Mouse (Mus musculus): ENCODE measurements around the gene Efcab6.

Efcab6 gene

GRCm38 (mm10) chr15:83877155-83877866 is 187.9 kb downstream of the Efcab6 start:
- no peak for DNase-seq

DNA sequence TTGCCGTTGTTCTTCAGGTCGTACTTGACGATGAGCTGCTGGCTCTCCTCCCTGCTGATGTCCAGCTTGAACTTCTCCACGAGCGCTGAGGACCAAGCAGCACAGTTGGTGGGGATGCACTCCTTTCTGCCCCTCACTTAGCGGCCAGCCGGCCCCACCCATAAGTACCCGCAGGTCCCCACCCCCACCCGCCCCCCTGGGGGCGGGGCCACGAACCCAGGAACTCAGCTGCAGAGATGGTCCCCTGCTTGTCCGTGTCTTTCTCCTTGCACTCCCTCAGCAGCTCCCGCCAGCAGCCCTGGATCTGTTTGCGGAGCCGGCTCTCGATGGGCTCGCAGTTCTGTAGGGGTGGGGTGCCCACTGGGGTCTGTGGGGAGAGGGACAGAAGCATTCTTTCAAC is 194.2 kb downstream of the Efcab6 start:
- no peak for DNase-seq

- DNase-seq: no peak
These were observed 199.6 kb downstream of the Efcab6 start for GRCm38 (mm10) chr15:83865626-83866025.

- DNase-seq: peak; percentile 70 to 75
These were observed 208.1 kb downstream of the Efcab6 start for GRCm38 (mm10) chr15:83857129-83857528.

GRCm38 (mm10) chr15:83853400-83853811 is 211.8 kb downstream of the Efcab6 start:
- no peak for DNase-seq

DNA sequence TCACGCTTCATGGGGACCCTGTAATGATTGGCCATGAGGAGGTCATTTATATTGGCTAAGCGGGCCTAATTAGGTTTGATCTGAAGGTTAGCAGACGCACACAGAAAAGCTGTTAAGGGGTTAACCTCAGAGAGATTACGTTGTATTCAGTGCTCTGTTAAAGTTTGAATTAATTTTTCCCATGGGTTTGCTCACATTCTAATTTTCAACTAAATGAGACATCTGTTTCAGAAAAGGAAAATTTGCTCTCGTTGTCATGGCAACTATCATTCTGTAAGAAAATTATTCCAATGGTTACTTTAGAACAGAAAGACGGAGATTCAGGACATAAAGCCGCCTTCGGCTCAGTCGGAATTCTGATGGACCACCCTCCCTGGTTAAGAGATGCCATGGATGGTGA is 217.0 kb downstream of the Efcab6 start:
- no peak for DNase-seq

GRCm38 (mm10) chr15:83847512-83847911 is 217.7 kb downstream of the Efcab6 start:
- no peak for DNase-seq

DNA sequence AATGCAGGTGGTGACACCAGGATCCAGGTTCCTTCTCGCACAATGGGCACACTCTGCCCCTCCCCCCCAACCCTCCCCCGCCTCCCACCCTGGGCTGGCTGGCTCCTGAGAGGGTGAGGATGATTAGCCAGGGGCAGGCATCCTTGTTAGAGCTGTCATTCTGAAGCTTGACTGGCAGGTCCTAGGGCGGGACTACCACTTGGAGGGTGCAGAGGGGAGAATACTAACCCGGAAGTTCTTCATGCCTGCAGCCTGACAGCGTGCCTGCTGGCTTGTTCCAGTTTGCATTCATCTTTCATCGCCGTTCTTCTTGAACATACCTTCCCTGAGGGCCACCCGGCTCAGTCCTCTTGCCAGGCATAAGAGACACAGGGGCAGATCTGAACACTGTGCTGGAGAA is 218.6 kb downstream of the Efcab6 start:
- no peak for DNase-seq

GRCm38 (mm10) chr15:83845734-83846133 is 219.4 kb downstream of the Efcab6 start:
- no peak for DNase-seq

- DNase-seq: no peak
These were observed 222.0 kb downstream of the Efcab6 start for GRCm38 (mm10) chr15:83842915-83843789.

GRCm38 (mm10) chr15:83842419-83842818 is 222.8 kb downstream of the Efcab6 start:
- no peak for DNase-seq

DNA sequence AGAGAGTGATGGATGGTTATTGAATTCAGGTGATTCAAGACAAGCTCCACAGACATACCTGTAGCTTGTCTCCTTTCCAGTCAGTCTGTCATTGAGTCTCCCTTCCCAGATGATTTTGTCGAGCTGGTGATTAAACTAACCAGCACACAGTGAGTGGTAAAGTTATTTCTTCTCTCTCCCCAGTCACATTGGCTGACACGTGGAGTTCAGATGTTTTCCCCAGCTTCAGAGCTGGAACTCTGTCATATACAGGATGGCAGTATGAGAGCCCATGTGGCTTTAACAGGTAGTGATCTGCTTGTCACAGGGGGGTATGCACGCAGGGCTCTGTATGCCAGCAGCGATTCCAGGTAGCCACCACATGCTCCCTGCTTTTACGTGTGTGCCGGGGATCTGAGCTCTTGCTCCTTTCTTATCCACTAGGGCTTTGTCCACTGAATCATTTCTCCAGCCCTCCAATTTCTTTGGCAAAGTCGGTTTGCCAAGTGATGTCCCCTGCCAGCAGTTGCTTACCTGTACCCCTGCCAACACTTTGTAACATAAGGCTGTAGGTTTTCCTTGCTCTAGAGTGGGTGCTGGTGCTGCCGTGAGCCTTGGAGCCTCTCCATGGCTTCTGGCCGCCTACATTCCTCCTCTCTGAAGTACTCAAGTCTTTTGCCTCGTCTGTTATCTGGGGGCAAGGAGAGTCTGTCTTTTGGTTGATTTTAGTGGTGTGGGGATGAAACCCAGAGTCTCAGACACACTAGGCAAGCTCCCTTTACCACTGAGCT is 224.0 kb downstream of the Efcab6 start:
- DNase-seq: no peak

GRCm38 (mm10) chr15:83832265-83832664 is 232.9 kb downstream of the Efcab6 start:
- DNase-seq: no peak

DNA sequence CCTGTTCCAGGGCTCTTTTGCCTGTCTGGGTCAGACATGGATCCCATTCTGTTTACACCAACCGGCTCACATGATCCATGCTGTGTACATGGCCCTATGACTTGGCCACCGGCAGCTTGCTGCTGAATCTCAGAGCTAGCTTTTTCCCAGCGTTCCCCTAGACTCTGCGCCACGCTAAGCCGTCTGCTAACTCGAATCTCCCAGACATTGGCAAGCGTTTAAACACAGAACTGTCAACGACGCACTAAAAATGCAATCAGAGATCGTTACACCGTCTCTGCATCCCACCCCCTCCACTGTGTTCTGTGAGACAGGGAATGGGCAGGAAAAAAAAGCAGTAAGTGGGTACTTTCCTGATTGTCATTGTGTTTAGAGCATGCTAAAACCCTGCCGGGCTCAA is 236.0 kb downstream of the Efcab6 start:
- DNase-seq: no peak

DNA sequence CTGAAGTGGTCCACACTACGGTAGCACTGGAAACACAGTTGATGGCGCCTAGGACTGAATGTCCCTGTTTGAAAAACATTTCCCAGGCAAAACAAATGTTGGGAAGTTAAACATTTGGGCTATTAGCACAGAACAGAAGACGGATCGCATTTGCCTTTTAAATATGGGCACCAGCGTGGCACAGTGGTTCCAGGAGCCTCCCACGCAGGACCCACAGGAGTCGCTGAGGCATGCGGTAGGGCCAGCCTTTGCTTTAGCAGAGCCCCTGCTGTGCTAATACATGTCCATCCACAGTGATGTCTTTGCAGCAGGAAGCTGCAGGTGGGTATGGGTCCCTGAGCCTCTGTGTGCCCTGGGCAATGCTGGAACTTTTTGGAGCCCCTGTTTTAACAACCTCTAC is 237.2 kb downstream of the Efcab6 start:
- DNase-seq: peak; percentile 32 to 45
